Mouse (Mus musculus) megakaryocyte progenitor cell, adult 5-6 weeks (primary cell): ENCODE measurements at regions not wholly inside any gene's neighbourhood (a gene's known extent, or its start where the extent isn't known, plus 50 kb on each side); places are given as distances from the start of the nearest gene placed in this dataset.

Source experiments
- ATAC-seq: replicated peaks from 2 replicates; pipeline ENCODE4 v1.8.0; 2016; ENCODE audit warnings: mild to moderate bottlenecking, moderate TSS enrichment, inconsistent platforms; ENCODE audit not compliant: poor library complexity

- peak; percentile 61 for ATAC-seq
Measured at GRCm38 (mm10) chr6:100476550-100477366, 189.5 kb upstream of the Rybp start.

GRCm38 (mm10) chr6:100475341-100475955 is 188.2 kb upstream of the Rybp start:
- no peak for ATAC-seq

DNA sequence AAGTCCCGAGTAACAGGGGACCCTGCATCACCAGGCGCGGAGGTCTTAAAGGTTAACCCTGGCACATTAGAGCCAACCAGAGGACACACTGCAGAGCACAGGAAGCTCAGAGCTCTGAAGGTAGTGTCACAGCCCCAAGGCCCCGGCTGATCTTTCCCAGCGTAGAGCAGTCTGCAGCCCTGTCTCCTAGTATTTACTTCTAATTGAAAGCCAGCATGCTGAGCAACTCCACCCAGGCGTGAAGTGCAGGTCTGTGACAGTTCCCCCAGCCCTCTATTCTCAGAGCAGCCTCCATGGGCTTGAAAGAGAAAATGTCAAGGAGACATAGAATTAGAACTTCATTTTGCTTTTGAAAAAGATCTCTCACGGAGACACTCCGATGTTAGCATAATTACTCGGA is 187.0 kb upstream of the Rybp start:
- no peak for ATAC-seq

GRCm38 (mm10) chr6:100470071-100470470 is 182.8 kb upstream of the Rybp start:
- ATAC-seq, result no peak

DNA sequence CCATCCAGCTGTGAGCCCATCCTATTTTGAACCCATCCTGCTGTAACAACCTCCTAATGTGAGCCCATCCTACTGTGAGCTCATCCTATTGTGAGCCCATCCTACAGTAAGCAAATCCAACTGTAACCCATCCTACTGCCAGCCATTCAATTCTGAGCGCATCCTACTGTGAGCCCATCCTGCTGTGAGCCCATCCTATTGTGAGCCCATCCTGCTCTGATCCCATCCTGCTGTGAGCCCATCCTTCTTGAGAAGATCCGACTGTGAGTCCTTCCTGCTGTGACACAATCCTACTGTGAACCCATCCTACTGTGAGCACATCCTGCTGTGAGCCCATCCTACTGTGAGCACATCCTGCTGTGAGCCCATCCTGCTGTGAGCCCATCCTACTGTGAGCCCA is 175.5 kb upstream of the Rybp start:
- no peak for ATAC-seq

GRCm38 (mm10) chr6:100453401-100453800 is 166.1 kb upstream of the Rybp start:
- no peak for ATAC-seq

DNA sequence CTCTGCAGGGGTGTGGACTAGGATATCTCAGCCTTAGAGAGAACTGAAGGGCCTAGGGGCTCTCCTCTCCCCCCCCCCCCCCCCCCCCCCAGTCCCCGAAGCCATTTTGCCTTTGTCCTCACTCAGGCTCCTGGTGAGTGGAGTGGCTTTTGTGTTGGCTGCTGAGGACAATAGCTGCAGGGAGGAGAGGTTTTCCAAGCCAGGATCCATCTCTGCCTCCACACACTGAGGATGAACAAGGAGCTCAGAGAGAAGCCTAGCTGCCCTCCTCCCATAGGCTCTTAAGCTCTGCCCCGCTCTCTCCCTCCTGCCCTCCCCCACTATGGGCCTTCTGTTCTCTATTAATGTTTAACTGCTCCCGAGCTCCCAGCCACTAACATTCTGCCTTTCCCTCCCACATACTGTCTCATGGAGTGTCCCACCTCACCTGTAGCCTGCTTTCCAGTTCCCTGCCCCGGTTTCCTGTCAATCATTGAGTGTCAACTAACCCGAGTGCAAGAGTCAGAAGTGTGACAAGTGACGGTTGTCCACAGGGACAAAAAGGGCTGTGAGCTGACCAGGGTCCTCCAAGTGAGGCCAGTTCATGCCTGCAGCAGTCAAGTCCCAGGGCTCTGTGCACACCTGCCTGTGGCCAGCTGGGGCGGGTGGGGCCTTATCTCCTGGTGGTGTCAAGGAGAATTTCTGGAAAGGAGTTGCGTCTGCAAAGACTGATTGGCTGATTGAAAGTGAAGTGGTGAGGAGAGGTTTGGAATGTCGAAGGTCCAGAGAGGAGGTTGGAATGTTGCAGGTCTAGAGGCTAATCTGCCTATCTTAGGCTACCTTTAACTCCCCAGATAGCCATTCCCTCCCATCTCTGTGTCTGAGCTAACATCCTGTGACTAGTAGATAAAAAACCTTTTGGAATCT is 165.1 kb upstream of the Rybp start:
- no peak for ATAC-seq

DNA sequence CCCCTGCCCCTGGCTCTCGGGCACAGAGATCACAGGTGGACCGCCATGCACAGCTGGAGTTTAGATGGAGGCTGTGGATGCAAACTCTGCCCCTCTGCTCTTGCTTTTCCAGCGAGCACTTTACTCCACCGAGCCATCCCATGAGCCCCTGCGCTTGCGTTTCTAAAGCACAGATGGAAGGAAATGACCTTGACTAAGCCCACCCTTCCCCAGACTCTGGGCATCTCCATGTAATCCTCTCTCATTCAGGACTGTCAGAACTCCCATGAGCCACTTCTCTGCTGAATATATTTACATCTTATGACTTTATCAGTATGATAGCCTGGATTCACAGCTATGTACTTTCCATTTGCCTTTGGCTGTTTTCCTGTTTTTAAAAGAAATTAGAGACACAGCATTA is 162.8 kb upstream of the Rybp start:
- ATAC-seq, result no peak

GRCm38 (mm10) chr6:100449087-100449486 is 161.8 kb upstream of the Rybp start:
- no peak for ATAC-seq

DNA sequence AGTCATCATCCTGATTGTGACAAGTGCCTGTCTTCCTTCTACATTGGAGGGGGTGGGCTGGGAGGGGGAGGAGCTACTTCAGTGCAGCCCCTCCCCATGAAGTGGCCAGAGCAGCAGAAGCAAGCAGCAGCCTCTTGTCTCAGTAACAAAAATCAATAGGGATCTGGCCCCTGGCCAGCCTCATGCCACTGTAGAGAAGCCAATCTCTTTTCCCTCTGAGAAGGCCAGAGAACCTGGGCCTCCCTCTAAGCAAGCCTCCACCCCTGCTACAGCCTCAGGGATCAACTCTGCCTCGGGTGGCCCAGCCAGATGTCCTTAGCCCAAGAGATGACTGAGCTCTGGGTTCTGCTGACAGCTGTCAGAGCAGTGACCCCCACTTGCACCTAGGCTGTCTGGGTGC is 159.9 kb upstream of the Rybp start:
- ATAC-seq, result no peak

DNA sequence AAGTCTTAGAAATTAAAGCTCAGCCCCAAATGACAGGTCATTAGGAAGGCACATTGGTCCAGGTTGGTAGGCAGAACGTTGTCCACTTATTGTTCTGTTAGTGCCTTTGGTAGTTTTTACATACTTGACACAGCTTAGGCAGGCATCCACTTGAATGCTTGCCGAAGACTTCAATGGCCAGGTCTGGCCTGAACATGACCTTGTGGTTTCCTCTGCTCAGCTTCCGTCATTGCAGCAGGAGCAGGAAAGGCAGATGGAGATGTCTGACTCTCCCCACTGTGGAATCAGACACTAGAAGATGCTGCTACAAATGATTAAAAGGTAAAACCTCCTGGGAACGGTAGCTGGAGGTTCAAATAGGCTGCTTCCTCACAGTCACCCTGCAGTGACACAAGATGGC is 159.5 kb upstream of the Rybp start:
- 0 out of 2 replicates have a peak, but pooled peaks have one; percentile 42 for ATAC-seq

DNA sequence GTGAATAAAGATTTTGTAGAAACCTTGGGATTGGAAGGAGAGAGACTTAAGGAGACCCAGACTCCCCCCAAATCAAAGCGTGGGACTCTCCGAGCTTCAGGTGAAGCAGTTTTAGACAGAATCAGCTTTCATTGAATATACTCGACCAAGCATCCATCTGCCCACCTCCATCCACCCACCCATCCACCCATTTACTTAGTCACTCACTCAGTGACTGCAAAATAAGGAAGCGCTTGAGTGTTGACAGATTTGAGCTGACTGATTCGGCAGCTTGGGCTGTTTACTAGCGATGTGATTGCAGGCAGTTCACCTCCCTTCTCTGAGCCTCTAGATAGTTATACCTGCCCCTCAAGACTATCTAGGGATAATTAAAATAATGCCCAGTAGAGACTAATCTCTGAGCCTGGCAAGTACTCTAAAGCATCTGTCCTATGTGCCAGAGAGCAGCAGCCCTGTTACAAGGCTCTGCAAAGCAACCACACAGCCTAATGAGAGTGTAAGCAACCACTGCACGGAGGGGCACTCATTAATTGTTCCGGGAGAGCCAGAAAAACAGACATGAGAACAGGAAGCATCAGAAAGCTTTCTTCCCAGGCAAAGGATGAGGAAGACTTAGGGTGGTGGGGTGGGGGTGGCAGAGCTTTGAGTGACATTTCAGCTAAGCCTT is 151.9 kb upstream of the Rybp start:
- peak; percentile 59 for ATAC-seq

DNA sequence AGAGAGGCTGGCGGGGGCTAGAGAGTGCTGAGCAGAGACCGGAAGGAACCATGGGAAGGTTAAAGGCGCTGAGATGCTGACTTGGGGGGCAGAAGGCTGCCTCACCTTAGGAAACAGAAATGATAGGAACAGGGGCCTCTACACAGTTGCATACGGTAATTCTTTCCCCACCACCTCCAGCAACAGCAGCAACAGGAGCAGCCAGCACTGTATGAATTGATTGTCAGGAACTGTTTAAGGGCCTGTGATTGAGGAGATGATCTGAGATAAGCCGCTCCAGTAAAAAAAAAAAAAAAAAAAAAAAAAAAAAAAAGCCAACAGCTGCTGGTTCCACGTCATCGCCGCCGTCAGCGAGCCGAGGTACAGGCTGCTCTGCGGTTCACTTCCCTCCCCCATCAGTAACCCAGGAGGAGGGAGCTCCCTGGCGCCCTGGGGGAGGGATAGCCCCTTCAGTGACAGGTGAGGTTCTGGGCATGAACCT is 151.3 kb upstream of the Rybp start:
- ATAC-seq, result peak; percentile 57

- peak; percentile 27 for ATAC-seq
Measured at GRCm38 (mm10) chr6:100437980-100438379, 150.7 kb upstream of the Rybp start.

- ATAC-seq, result no peak
Measured at GRCm38 (mm10) chr6:100436507-100436906, 149.2 kb upstream of the Rybp start.

GRCm38 (mm10) chr6:100435222-100435621 is 147.9 kb upstream of the Rybp start:
- ATAC-seq, result peak; percentile 74

DNA sequence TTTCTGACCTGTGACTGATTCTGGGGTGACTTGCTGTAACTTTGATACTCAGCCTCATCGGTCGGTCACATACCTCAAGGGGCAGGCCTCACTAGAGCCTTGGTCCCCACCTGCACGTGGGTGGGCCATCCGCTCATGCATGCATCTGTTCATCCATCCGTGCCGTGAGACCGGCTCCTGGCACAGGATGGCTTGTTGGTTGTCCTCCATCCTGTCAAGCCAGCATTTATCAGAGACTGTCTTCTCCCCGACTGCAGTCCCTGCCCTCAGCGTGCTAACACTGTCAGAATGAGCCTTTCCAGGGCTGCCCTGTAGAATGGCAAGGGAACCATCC is 146.2 kb upstream of the Rybp start:
- ATAC-seq, result no peak

GRCm38 (mm10) chr6:100432688-100433533 is 145.6 kb upstream of the Rybp start:
- ATAC-seq, result no peak

- no peak for ATAC-seq
Measured at GRCm38 (mm10) chr6:100430286-100430685, 143.0 kb upstream of the Rybp start.

DNA sequence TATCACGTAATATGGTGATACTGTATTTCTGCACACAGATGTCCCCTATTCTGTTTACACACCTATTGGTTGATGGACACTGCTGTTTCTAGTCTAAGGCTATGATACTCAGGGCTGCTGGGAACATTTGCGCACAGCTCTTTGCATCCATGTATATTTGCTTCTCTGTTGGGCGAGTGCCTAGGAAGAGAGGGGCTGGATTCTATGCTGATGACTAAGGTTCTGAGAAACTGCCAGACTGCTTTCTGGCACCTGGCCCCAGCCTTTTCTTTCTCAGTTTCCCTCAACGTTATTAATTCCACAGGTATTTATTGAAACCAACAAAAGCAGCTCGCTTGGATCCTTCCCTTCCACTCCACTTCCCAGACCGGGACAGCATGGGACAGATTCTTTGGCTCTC is 142.2 kb upstream of the Rybp start:
- ATAC-seq, result no peak
